Mouse (Mus musculus): ENCODE data around the gene Cd6.
A peak's percentile ranks its signal among the peaks of the same experiment; 100 is the strongest.

The Cd6 gene

GRCm38 (mm10) chr19:10839010-10839892, 9.4 kb upstream of the Cd6 start, which contains the start of gene Slc15a3:
Slc15a3 (plus strand) TSS chr19:10839727.
- DNase-seq (ENCODE audit: low read depth in 2 of 2, low spot score in 2 of 2): no peak

GRCm38 (mm10) chr19:10835671-10836070, 5.8 kb upstream of the Cd6 start:
- DNase-seq (ENCODE audit: low read depth in 2 of 2, low spot score in 2 of 2): no peak

- no peak for DNase-seq (ENCODE audit: low read depth in 2 of 2, low spot score in 2 of 2)
Measured at GRCm38 (mm10) chr19:10833611-10834010, 3.8 kb upstream of the Cd6 start.

GRCm38 (mm10) chr19:10832030-10832429, 2.2 kb upstream of the Cd6 start:
- no peak for DNase-seq (ENCODE audit: low read depth in 2 of 2, low spot score in 2 of 2)

DNA sequence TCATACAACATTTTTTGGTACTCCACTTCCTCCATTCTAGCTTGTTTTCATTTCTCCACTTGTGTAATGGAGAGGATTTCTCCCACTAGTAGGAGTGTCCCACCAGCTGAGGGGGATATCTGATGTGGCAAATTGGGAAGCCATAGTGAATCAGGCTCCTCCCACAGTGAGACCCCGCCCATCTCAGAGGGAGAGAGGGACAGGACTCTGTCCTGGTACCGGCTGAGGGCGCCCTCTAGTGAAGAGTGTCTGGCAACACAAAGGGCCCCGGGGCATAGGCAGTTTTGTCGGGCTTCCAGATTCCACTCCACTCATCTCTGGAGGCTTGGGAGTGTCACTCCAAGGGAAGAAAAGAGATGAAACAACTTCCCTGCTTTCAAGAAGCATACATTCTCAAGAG, 1.6 kb upstream of the Cd6 start:
- DNase-seq (ENCODE audit: low read depth in 2 of 2, low spot score in 2 of 2): peak; percentile 70 to 81

DNA sequence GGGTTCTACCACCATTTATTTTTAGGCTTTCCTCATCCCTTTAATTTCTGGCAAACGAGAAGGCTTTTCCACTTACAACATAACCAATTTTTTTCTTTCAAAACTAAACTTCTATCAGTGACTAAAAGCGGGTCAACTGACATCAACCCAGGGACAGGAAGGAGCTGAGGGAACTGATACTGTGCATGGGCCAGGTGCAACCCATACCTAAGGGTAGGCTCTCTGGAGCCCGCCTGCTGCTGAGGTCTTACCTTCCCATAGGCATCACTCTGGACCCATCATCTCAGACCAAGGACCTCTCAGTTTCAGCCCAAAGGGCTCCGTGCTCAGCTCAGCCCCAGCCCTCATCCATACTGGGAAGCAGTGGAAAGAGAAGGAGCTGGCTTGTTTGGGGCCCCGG, 1.5 kb downstream of the Cd6 start:
- DNase-seq (ENCODE audit: low read depth in 2 of 2, low spot score in 2 of 2): no peak

DNA sequence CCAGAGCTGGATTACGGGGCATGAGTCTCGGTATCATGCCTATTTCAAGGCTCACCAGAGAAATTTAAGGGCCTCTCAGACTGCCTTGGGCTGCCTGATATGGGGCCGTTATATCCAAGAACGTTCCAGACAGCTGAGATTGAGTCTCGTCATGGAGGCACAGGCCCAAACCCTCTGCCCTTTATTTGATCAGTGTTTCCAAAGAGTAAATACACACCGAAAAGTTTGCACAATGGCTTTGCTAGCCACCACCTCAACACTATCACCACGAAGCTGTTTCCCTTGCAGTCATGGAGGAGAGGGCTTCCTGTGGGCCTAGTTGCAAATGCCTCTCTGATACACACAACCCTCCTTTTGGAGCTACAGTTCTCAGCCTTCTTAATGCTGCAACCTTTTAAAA, 5.8 kb downstream of the Cd6 start:
- no peak for DNase-seq (ENCODE audit: low read depth in 2 of 2, low spot score in 2 of 2)

- no peak for DNase-seq (ENCODE audit: low read depth in 2 of 2, low spot score in 2 of 2)
Measured at GRCm38 (mm10) chr19:10822534-10822933, 7.3 kb downstream of the Cd6 start.

DNA sequence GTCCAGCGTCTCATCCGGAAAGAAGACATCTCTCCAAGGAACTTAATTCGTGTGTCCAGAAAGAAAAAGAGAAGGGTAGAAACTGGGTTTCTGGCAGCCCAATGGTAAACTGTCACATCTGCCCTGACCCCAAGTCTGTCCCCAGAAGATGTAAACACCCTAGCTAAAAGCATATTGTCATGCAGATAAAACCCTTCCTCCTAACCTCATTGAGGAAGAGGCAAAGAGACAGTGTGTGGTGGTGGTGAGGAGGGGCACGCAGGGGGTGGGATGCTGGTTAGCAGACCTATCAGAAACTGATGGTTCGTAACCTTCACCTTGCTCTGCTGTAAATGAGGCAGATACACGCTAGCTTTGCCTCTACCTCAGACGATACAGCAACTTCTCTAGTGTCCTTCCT, 8.5 kb downstream of the Cd6 start:
- DNase-seq (ENCODE audit: low read depth in 2 of 2, low spot score in 2 of 2): no peak

- no peak for DNase-seq (ENCODE audit: low read depth in 2 of 2, low spot score in 2 of 2)
Measured at GRCm38 (mm10) chr19:10818217-10818946, 11.5 kb downstream of the Cd6 start.

GRCm38 (mm10) chr19:10816462-10816861, 13.4 kb downstream of the Cd6 start:
- no peak for DNase-seq (ENCODE audit: low read depth in 2 of 2, low spot score in 2 of 2)

GRCm38 (mm10) chr19:10815871-10816270, 14.0 kb downstream of the Cd6 start:
- DNase-seq (ENCODE audit: low read depth in 2 of 2, low spot score in 2 of 2): no peak

- DNase-seq (ENCODE audit: low read depth in 2 of 2, low spot score in 2 of 2): no peak
Measured at GRCm38 (mm10) chr19:10813905-10814304, 16.0 kb downstream of the Cd6 start.

- DNase-seq (ENCODE audit: low read depth in 2 of 2, low spot score in 2 of 2): no peak
Measured at GRCm38 (mm10) chr19:10813039-10813438, 16.8 kb downstream of the Cd6 start.

GRCm38 (mm10) chr19:10811471-10811870, 18.4 kb downstream of the Cd6 start:
- no peak for DNase-seq (ENCODE audit: low read depth in 2 of 2, low spot score in 2 of 2)

DNA sequence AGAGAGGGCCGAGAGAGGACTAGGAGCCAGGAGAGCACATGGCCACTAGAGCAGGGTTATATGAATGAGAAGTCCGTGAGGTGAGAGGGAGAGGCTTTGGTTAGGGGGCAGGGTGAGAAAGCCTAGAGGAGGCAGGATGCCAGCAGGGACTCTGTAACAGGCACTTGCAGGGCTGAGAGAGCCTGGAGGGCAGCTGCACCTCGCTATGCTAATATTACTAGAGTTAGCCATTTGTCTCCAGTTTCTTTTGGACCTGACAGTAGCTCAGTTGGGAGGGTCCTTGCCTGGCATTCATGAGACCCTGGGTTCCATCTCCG, 19.7 kb downstream of the Cd6 start:
- DNase-seq (ENCODE audit: low read depth in 2 of 2, low spot score in 2 of 2): no peak

DNA sequence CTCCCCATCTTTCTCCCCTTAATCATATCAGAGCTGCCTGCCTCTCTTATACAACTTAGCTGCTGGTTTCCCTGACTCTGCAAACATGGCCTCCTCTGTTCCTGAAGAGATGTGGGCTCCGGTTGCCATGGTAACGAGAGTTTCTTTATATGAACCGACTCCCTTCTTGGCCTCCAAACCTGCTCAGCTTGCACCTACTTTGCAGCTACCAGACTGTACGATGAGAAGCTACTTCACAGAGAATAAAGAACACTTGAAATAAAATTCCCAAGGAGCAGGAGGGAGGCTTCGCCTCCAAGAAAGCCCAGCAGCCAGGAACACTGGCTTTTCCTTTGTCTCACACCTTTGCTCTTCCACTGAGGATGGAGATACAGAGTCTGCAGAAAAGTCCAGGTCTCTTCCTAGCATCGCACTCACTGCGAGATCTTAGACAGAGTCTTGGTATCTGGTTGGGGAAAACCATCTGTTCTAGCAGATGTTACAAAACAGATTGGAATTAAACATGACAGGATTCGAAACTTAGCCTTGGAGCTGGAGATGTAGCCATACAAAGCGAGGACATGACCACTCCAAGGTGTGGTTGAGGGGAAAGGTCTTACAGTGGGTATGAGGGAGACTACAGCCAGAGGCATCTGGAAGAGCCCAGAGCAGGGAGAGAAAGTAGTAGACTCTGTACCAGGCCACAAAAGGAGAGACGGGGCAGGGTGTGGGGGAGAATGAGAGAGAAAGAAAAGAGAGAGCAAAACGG, 20.3 kb downstream of the Cd6 start:
- DNase-seq (ENCODE audit: low read depth in 2 of 2, low spot score in 2 of 2): no peak

DNA sequence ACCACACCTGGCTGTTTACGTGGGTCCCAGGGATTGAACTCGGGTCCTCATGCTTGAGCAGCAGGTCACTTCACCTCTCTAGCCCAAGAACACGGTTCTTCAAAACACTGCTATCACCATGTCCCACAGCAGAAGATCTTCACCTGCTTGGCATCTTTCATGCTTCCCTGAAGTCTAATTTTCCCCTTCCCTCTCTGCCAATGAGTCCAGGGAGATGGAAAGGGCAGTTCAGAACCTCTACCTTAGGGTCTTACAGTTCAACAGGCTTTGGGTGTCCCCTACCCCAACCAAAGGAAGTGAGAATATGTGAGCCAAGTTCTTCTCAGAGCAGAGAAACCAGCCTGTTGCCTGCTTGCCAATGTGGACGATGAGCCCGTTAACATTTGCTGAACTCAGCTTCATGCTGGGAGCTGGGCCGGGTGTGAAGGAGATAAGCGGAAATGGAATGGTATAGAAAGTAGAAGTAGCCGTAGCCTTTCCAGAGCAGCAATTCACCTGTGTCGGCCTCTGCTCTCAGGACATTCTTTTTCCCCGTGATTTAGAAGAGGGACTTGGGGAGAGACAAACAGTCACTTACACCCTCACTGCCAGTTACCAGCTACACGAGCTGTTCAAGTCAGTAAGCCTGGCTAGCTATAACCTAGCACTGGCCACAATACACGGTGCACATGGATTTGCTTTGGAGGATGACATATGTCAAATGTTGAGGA, 21.2 kb downstream of the Cd6 start:
- no peak for DNase-seq (ENCODE audit: low read depth in 2 of 2, low spot score in 2 of 2)

DNA sequence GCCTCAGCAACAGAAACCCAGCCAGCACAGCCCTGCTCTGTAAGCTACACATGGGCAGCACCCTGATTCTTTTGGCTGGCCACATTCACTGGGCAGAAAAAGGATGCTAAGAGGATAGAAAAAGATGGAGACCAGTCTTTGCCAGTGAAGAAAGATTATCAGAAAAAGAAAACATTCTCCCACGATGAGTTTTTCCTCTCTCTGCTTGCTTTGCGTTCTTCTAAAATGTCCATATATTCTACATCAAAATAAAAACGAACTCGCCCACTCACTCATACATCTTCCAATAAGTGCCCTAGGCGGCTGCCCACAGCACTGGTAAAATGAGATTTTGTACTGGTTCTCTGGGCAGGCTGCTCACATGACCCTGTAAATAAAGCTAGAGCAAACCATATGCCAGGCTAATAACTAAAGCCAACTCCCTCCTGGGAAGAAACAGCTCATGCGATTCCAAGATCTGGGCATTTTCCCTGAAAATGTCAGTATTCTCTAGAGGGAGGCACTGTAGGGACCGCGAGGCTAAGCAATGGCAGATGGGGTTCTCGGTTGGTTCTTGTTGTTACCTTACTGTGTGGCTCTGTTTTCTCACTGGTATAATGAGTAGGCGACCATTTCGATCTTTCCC, 24.1 kb downstream of the Cd6 start:
- DNase-seq (ENCODE audit: low read depth in 2 of 2, low spot score in 2 of 2): no peak

- no peak for DNase-seq (ENCODE audit: low read depth in 2 of 2, low spot score in 2 of 2)
Measured at GRCm38 (mm10) chr19:10804850-10805660, 24.8 kb downstream of the Cd6 start.
